Mouse (Mus musculus): ENCODE measurements around the gene Aplp2. TPM values are rescaled to one million over a fixed set of nuclear protein-coding genes. Genes with fewer than 3 reads are reported as not detected.

Aplp2 gene
- polyA plus RNA-seq, 1 experiment from 2014 or later, result 240 TPM

GRCm38 (mm10) chr9:31212500-31213008 lies 939 bp upstream of the Aplp2 start:
- Histone ChIP-seq H3K27me3 (ENCODE audit: control insufficient read depth, insufficient read depth, low read length) (no peaks in the 10 kb centered on the region), H3K9me3 (ENCODE audit: control insufficient read depth, low read length) (no peaks in the 10 kb centered on the region), H3K9ac (ENCODE audit: low read depth, low read length) (peak overlapping the region; percentile 69), H3K36me3 (ENCODE audit: control insufficient read depth, insufficient read depth, low read length) (no peaks in the 10 kb centered on the region), H3K4me1 (replicated peaks; ENCODE audit: control insufficient read depth, insufficient read depth, low read length) (no peaks in the 10 kb centered on the region), H3K4me3 (ENCODE audit: low read depth, low read length) (peak overlapping the region; percentile 89), H3K4me2 (replicated peaks; ENCODE audit: low read depth, low read length) (peak overlapping the region; percentile 73), H3K27ac (ENCODE audit: low read depth, low read length) (peak overlapping the region; percentile 88)
- ATAC-seq (ENCODE audit: low FRiP score) (peak; percentile 7; the same call in 1 of the 2 replicates), DNase-seq (ENCODE audit: low spot score) (peak; percentile 58)
- 18% methylated on average over 12 of the region's 12 CpGs for WGBS

GRCm38 (mm10) chr9:31210749-31211689 lies 596 bp downstream of the Aplp2 start:
- ATAC-seq (ENCODE audit: low FRiP score) (peak; percentile 66), DNase-seq (ENCODE audit: low spot score) (peak; percentile 60)
- Histone ChIP-seq H3K4me1 (replicated peaks; ENCODE audit: control insufficient read depth, insufficient read depth, low read length) (no peaks in the 10 kb centered on the region), H3K9ac (ENCODE audit: low read depth, low read length) (peak overlapping the region; percentile 92), H3K27ac (ENCODE audit: low read depth, low read length) (peak overlapping the region; percentile 93), H3K36me3 (ENCODE audit: control insufficient read depth, insufficient read depth, low read length) (no peaks in the 10 kb centered on the region), H3K27me3 (ENCODE audit: control insufficient read depth, insufficient read depth, low read length) (no peaks in the 10 kb centered on the region), H3K9me3 (ENCODE audit: control insufficient read depth, low read length) (no peaks in the 10 kb centered on the region), H3K4me2 (replicated peaks; ENCODE audit: low read depth, low read length) (peak overlapping the region; percentile 73), H3K4me3 (ENCODE audit: low read depth, low read length) (peak overlapping the region; percentile 89)
- WGBS, result under 1% methylated on average over 63 of the region's 93 CpGs

- Histone ChIP-seq H3K4me1 (replicated peaks; ENCODE audit: control insufficient read depth, insufficient read depth, low read length) (no peaks in the 10 kb centered on the region), H3K4me2 (replicated peaks; ENCODE audit: low read depth, low read length) (peak overlapping the region; percentile 73), H3K9me3 (ENCODE audit: control insufficient read depth, low read length) (no peaks in the 10 kb centered on the region), H3K9ac (ENCODE audit: low read depth, low read length) (peak overlapping the region; percentile 92), H3K4me3 (ENCODE audit: low read depth, low read length) (peak overlapping the region; percentile 89), H3K36me3 (ENCODE audit: control insufficient read depth, insufficient read depth, low read length) (no peaks in the 10 kb centered on the region), H3K27ac (ENCODE audit: low read depth, low read length) (no peak overlapping the region), H3K27me3 (ENCODE audit: control insufficient read depth, insufficient read depth, low read length) (no peaks in the 10 kb centered on the region)
- DNase-seq (ENCODE audit: low spot score), result no peak
- WGBS, result 43% methylated on average over 7 of the region's 7 CpGs
- no peak for ATAC-seq (ENCODE audit: low FRiP score)
Measured at GRCm38 (mm10) chr9:31210163-31210562, 1.5 kb downstream of the Aplp2 start.

GRCm38 (mm10) chr9:31209502-31209901 lies 2.1 kb downstream of the Aplp2 start:
- DNase-seq (ENCODE audit: low spot score), result no peak
- H3K9ac ChIP-seq (ENCODE audit: low read depth, low read length), result no peak overlapping the region
- no peak overlapping the region for H3K4me3 ChIP-seq (ENCODE audit: low read depth, low read length)
- no peak for ATAC-seq (ENCODE audit: low FRiP score)
- H3K36me3 ChIP-seq (ENCODE audit: control insufficient read depth, insufficient read depth, low read length), result no peaks in the 10 kb centered on the region
- H3K27me3 ChIP-seq (ENCODE audit: control insufficient read depth, insufficient read depth, low read length), result no peaks in the 10 kb centered on the region
- H3K9me3 ChIP-seq (ENCODE audit: control insufficient read depth, low read length), result no peaks in the 10 kb centered on the region
- no peaks in the 10 kb centered on the region for H3K4me1 ChIP-seq (replicated peaks; ENCODE audit: control insufficient read depth, insufficient read depth, low read length)
- no peak overlapping the region for H3K4me2 ChIP-seq (replicated peaks; ENCODE audit: low read depth, low read length)
- H3K27ac ChIP-seq (ENCODE audit: low read depth, low read length), result no peak overlapping the region
- 87% methylated on average over 1 of the region's 1 CpGs for WGBS

GRCm38 (mm10) chr9:31207732-31208131 lies 3.9 kb downstream of the Aplp2 start:
- H3K9me3 ChIP-seq (ENCODE audit: control insufficient read depth, low read length), result no peaks in the 10 kb centered on the region
- ATAC-seq (ENCODE audit: low FRiP score), result no peak

GRCm38 (mm10) chr9:31204722-31205121 lies 6.9 kb downstream of the Aplp2 start:
- no peak for ATAC-seq (ENCODE audit: low FRiP score)
- DNase-seq (ENCODE audit: low spot score), result no peak
- no peak overlapping the region for H3K27ac ChIP-seq (ENCODE audit: low read depth, low read length)
- no peak overlapping the region for H3K4me2 ChIP-seq (replicated peaks; ENCODE audit: low read depth, low read length)
- no peaks in the 10 kb centered on the region for H3K27me3 ChIP-seq (ENCODE audit: control insufficient read depth, insufficient read depth, low read length)
- no peaks in the 10 kb centered on the region for H3K36me3 ChIP-seq (ENCODE audit: control insufficient read depth, insufficient read depth, low read length)
- no peak overlapping the region for H3K4me3 ChIP-seq (ENCODE audit: low read depth, low read length)
- WGBS, result 74% methylated on average over 6 of the region's 6 CpGs
- no peaks in the 10 kb centered on the region for H3K4me1 ChIP-seq (replicated peaks; ENCODE audit: control insufficient read depth, insufficient read depth, low read length)
- H3K9me3 ChIP-seq (ENCODE audit: control insufficient read depth, low read length), result no peaks in the 10 kb centered on the region
- H3K9ac ChIP-seq (ENCODE audit: low read depth, low read length), result no peak overlapping the region

More at GRCm38 (mm10) chr9:31207732-31208131, 3.9 kb downstream of the Aplp2 start:
- no peaks in the 10 kb centered on the region for H3K27me3 ChIP-seq (ENCODE audit: control insufficient read depth, insufficient read depth, low read length)
- no peak overlapping the region for H3K4me3 ChIP-seq (ENCODE audit: low read depth, low read length)
- no peak overlapping the region for H3K9ac ChIP-seq (ENCODE audit: low read depth, low read length)
- no peak overlapping the region for H3K27ac ChIP-seq (ENCODE audit: low read depth, low read length)
- H3K4me1 ChIP-seq (replicated peaks; ENCODE audit: control insufficient read depth, insufficient read depth, low read length), result no peaks in the 10 kb centered on the region
- H3K4me2 ChIP-seq (replicated peaks; ENCODE audit: low read depth, low read length), result no peak overlapping the region
- H3K36me3 ChIP-seq (ENCODE audit: control insufficient read depth, insufficient read depth, low read length), result no peaks in the 10 kb centered on the region
- no peak for DNase-seq (ENCODE audit: low spot score)
- WGBS, result 87% methylated on average over 3 of the region's 3 CpGs

GRCm38 (mm10) chr9:31203571-31204210 lies 7.9 kb downstream of the Aplp2 start:
- ATAC-seq (ENCODE audit: low FRiP score) (no peak), DNase-seq (ENCODE audit: low spot score) (no peak)
- Histone ChIP-seq H3K4me1 (replicated peaks; ENCODE audit: control insufficient read depth, insufficient read depth, low read length) (no peaks in the 10 kb centered on the region), H3K27ac (ENCODE audit: low read depth, low read length) (no peak overlapping the region), H3K9me3 (ENCODE audit: control insufficient read depth, low read length) (no peaks in the 10 kb centered on the region), H3K4me2 (replicated peaks; ENCODE audit: low read depth, low read length) (no peak overlapping the region), H3K4me3 (ENCODE audit: low read depth, low read length) (no peak overlapping the region), H3K9ac (ENCODE audit: low read depth, low read length) (no peak overlapping the region), H3K27me3 (ENCODE audit: control insufficient read depth, insufficient read depth, low read length) (no peaks in the 10 kb centered on the region), H3K36me3 (ENCODE audit: control insufficient read depth, insufficient read depth, low read length) (no peaks in the 10 kb centered on the region)
- 83% methylated on average over 16 of the region's 16 CpGs for WGBS

GRCm38 (mm10) chr9:31203068-31203467 lies 8.5 kb downstream of the Aplp2 start:
- Histone ChIP-seq H3K9ac (ENCODE audit: low read depth, low read length) (no peak overlapping the region), H3K36me3 (ENCODE audit: control insufficient read depth, insufficient read depth, low read length) (no peaks in the 10 kb centered on the region), H3K4me3 (ENCODE audit: low read depth, low read length) (no peak overlapping the region), H3K27me3 (ENCODE audit: control insufficient read depth, insufficient read depth, low read length) (no peaks in the 10 kb centered on the region), H3K27ac (ENCODE audit: low read depth, low read length) (no peak overlapping the region), H3K9me3 (ENCODE audit: control insufficient read depth, low read length) (no peaks in the 10 kb centered on the region), H3K4me1 (replicated peaks; ENCODE audit: control insufficient read depth, insufficient read depth, low read length) (no peaks in the 10 kb centered on the region), H3K4me2 (replicated peaks; ENCODE audit: low read depth, low read length) (no peak overlapping the region)
- 89% methylated on average over 6 of the region's 6 CpGs for WGBS
- ATAC-seq (ENCODE audit: low FRiP score), result no peak
- DNase-seq (ENCODE audit: low spot score), result no peak
